Mouse (Mus musculus) ES-E14 (cell line): ENCODE results near the gene Fcgr1. TPM values are rescaled to one million over a fixed set of nuclear protein-coding genes. Genes with fewer than 3 reads are reported as not detected.
"Not testable (repeated sequence)": the region's sequence is repeated elsewhere in the genome, so short reads cannot be mapped to it uniquely, and the experiment has no call there.

Experiments used
- DNase-seq: peaks from one replicate; pipeline ENCODE4 v3.0.0-alpha.2; 2013; ENCODE audit warnings: low read depth, low spot score
- H3K27ac ChIP-seq: 2 replicates; pipeline ENCODE4 v1.5.1; 2012; ENCODE audit warnings: low read depth, mild to moderate bottlenecking, low read length, moderate library complexity, mixed read lengths; ENCODE audit not compliant: poor library complexity, insufficient read depth, severe bottlenecking
- H3K36me3 ChIP-seq: 2 replicates; pipeline ENCODE4 v1.6.1; 2012; ENCODE audit warnings: mild to moderate bottlenecking, low read length, moderate library complexity, mixed read lengths; ENCODE audit not compliant: control insufficient read depth, poor library complexity, insufficient read depth, severe bottlenecking
- H3K4me1 ChIP-seq, 2 experiments: fragments of 150-350 bp in 1 of 2; sonication (generic) in 1 of 2; 2 replicates each; pipeline ENCODE4 v1.6.1; 2012; ENCODE audit warnings: low read length in 2 of 2, mild to moderate bottlenecking in 1 of 2, mixed read lengths in 1 of 2; ENCODE audit not compliant: control insufficient read depth in 2 of 2, insufficient read depth in 2 of 2, poor library complexity in 1 of 2
- H3K4me3 ChIP-seq, 2 experiments: fragments of 150-350 bp in 1 of 2; sonication (generic) in 1 of 2; 2 replicates each; pipeline ENCODE4 v1.5.1; 2012; ENCODE audit warnings: low read length in 2 of 2, low read depth in 1 of 2, mild to moderate bottlenecking in 1 of 2, mixed read lengths in 1 of 2; ENCODE audit not compliant: insufficient read depth in 1 of 2, poor library complexity in 1 of 2, severe bottlenecking in 1 of 2
- H3K9ac ChIP-seq: 2 replicates; pipeline ENCODE4 v1.6.1; 2012; ENCODE audit warnings: low read depth, mild to moderate bottlenecking, low read length, mixed read lengths; ENCODE audit not compliant: poor library complexity, insufficient read depth, severe bottlenecking
- H3K9me3 ChIP-seq: fragments of 150-350 bp; sonication (generic); 2 replicates; pipeline ENCODE4 v1.6.1; 2012; ENCODE audit warnings: low read depth, mild to moderate bottlenecking, low read length; ENCODE audit not compliant: control insufficient read depth, insufficient read depth
- CHD2 ChIP-seq: IDR thresholded peaks from 2 replicates; pipeline ENCODE4 v1.6.1; 2014; ENCODE audit warnings: mild to moderate bottlenecking, low read depth, low read length, inconsistent platforms
- HCFC1 ChIP-seq: IDR thresholded peaks from 2 replicates; pipeline ENCODE4 v1.6.1; 2012; ENCODE audit warnings: low read length, inconsistent platforms, borderline replicate concordance; ENCODE audit not compliant: insufficient read depth
- MAFK ChIP-seq: IDR thresholded peaks from 2 replicates; pipeline ENCODE4 v1.6.1; 2014; ENCODE audit warnings: mild to moderate bottlenecking, low read depth, low read length, inconsistent platforms; ENCODE audit not compliant: insufficient read depth
- ZC3H11A ChIP-seq: IDR thresholded peaks from 2 replicates; pipeline ENCODE4 v1.6.1; 2012; ENCODE audit warnings: low read depth, mild to moderate bottlenecking, inconsistent platforms, low read length, borderline replicate concordance
- ZNF384 ChIP-seq: IDR thresholded peaks from 2 replicates; pipeline ENCODE4 v1.6.1; 2012; ENCODE audit warnings: low read depth, low read length, inconsistent platforms
- in situ Hi-C, 2 experiments: fragments of 600-800 bp; cut with MboI; formaldehyde crosslinking; loops; one replicate each; pipeline ENCODE4 v1.15.1; 2025; ENCODE audit warnings: low sequenced_read_pairs in 2 of 2, inconsistent platforms in 1 of 2; ENCODE audit not compliant: unreplicated experiment in 2 of 2
- total RNA-seq: library from RNA; depleted of rRNA; stranded (reverse); fragments of 300-350 nt; gene quantifications from 2 replicates; pipeline ENCODE4 v1.2.3, GENCODE M21; 2012

The Fcgr1 gene
- total RNA-seq, 1 experiment: not detected

- Histone ChIP-seq H3K27ac (peak overlapping the region; percentile 61), H3K36me3 (no peaks in the 10 kb centered on the region), H3K4me3 (peak overlapping the region; percentile 0 to 13; a peak in 3 of 4 replicates), H3K4me1 (peaks cover 0 to 19% of the 10 kb centered on the region in 2 experiments; a peak in 2 of 4 replicates), H3K9ac (peak overlapping the region; percentile 22), H3K9me3 (no peaks in the 10 kb centered on the region)
- TF ChIP-seq HCFC1 (no peak), ZC3H11A (no peak), CHD2 (no peak), MAFK (no peak), ZNF384 (no peak)
- in situ Hi-C loops: loop anchor here (10.0 to 25.0 kb wide), 2 partner anchors 66 to 108 kb away; no protein-coding TSS in a partner anchor
- peak; percentile 94 for DNase-seq
Measured at GRCm38 (mm10) chr3:96328730-96329387, 35.1 kb upstream of the Fcgr1 start.

- H3K9me3 ChIP-seq, H3K36me3 ChIP-seq: not testable (repeated sequence)
- peak overlapping the region; percentile 82 for H3K9ac ChIP-seq
- peak overlapping the region; percentile 54 to 75 for H3K4me3 ChIP-seq
- in situ Hi-C loops: loop anchor here (10.0 to 25.0 kb wide), 2 partner anchors 67 to 109 kb away; no protein-coding TSS in a partner anchor
- peak overlapping the region; percentile 88 for H3K27ac ChIP-seq
- H3K4me1 ChIP-seq: peaks cover 0 to 16% of the 10 kb centered on the region in 2 experiments; a peak in 2 of 4 replicates
- peak; percentile 72 for DNase-seq
Measured at GRCm38 (mm10) chr3:96328060-96328729, 34.4 kb upstream of the Fcgr1 start.

- Histone ChIP-seq H3K27ac (peak overlapping the region; percentile 50), H3K4me1 (peaks cover 0 to 13% of the 10 kb centered on the region in 2 experiments; a peak in 1 of 4 replicates), H3K9me3 (no peaks in the 10 kb centered on the region), H3K4me3 (peak overlapping the region; percentile 54 to 75), H3K36me3 (no peaks in the 10 kb centered on the region), H3K9ac (peak overlapping the region; percentile 82)
- no peak for TF ChIP-seq CHD2
- TF ChIP-seq MAFK: no peak
- no peak for TF ChIP-seq HCFC1
- no peak for TF ChIP-seq ZNF384
- no peak for TF ChIP-seq ZC3H11A
- DNase-seq: no peak
- in situ Hi-C loops: loop anchor here (10.0 to 25.0 kb wide), 2 partner anchors 67 to 110 kb away; no protein-coding TSS in a partner anchor
Measured at GRCm38 (mm10) chr3:96327647-96328046, 33.9 kb upstream of the Fcgr1 start.

- Histone ChIP-seq H3K9ac (peak overlapping the region; percentile 49; the same call in 1 of the 2 replicates), H3K9me3 (no peaks in the 10 kb centered on the region), H3K4me3 (peak overlapping the region; percentile 32 to 54), H3K27ac (no peak overlapping the region), H3K4me1 (peaks cover 0 to 13% of the 10 kb centered on the region in 2 experiments; a peak in 1 of 4 replicates), H3K36me3 (no peaks in the 10 kb centered on the region)
- in situ Hi-C loops: loop anchor here (10.0 to 25.0 kb wide), 2 partner anchors 68 to 110 kb away; no protein-coding TSS in a partner anchor
- TF ChIP-seq CHD2 (no peak), MAFK (no peak)
- DNase-seq: peak; percentile 69
Measured at GRCm38 (mm10) chr3:96327131-96327530, 33.4 kb upstream of the Fcgr1 start.

- in situ Hi-C loops: loop anchor here in 1 of 2 experiments (10.0 kb wide), 1 partner anchor 71 kb away; no protein-coding TSS in a partner anchor
Measured at GRCm38 (mm10) chr3:96323806-96324205, 30.0 kb upstream of the Fcgr1 start.

More at GRCm38 (mm10) chr3:96323806-96324205, 30.0 kb upstream of the Fcgr1 start:
- not testable (repeated sequence) for H3K9me3 ChIP-seq, H3K36me3 ChIP-seq, H3K4me1 ChIP-seq, DNase-seq, H3K9ac ChIP-seq, H3K4me3 ChIP-seq, H3K27ac ChIP-seq
